Mouse (Mus musculus): ENCODE data around the gene Itga3.

- TF ChIP-seq CTCF (IDR thresholded peaks at IDR 0.05; ENCODE audit: control insufficient read depth, insufficient read depth, insufficient read length) (no peak), USF1 (IDR thresholded peaks at IDR 0.05; ENCODE audit: low read depth) (no peak), CEBPB (IDR thresholded peaks at IDR 0.05; ENCODE audit: low read depth) (no peak), FOSL1 (IDR thresholded peaks at IDR 0.05; ENCODE audit: insufficient read depth, low read length, poor library complexity, severe bottlenecking) (no peak), MYOG (IDR thresholded peaks at IDR 0.05; ENCODE audit: control insufficient read depth, extremely low read depth, insufficient read length) (no peak), MAX (IDR thresholded peaks at IDR 0.05) (no peak), MYOD1 (IDR thresholded peaks at IDR 0.05; ENCODE audit: control insufficient read depth, insufficient read length, low read depth) (peak; percentile 27)
These were observed 28.8 kb upstream of the Itga3 start for GRCm38 (mm10) chr11:95105274-95105874.
